Mouse (Mus musculus) cortical plate, adult 2 months (tissue): ENCODE data around the gene Stc2.

Experiments
- CTCF ChIP-seq: fragments of 200-500 bp; IDR thresholded peaks from 2 replicates; pipeline ENCODE4 v1.5.1; 2011; ENCODE audit warnings: mild to moderate bottlenecking, control low read depth, low read length; ENCODE audit not compliant: insufficient read depth; ENCODE audit errors: extremely low read depth
- POLR2A ChIP-seq: fragments of 200-500 bp; IDR thresholded peaks from 2 replicates; pipeline ENCODE4 v1.6.1; 2011; ENCODE audit warnings: mild to moderate bottlenecking, low read length, control low read depth; ENCODE audit not compliant: insufficient read depth; ENCODE audit errors: extremely low read depth

DNA sequence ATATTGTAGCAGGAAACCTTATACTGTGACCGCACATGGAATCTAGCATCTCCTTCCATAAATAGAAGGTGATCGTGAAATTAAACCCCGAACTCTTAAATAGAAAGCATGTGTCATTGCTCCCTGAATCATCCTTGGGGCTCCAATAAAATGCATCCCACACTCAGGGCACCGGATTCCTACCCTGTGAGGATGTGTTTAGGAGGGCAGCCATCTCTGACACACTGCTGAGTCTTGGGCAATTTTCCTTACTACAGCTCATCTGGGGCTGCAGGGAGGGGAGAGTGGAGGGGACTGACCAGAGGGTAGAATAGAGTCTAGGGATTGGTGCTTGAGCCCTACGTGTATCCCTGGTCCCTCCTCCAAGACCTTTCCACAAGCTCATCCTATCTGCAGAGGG lies 12.3 kb upstream of the Stc2 start:
- TF ChIP-seq CTCF = no peak
- no peak for TF ChIP-seq POLR2A
